ENCODE assay signal across 24 mouse cellular contexts in genomic region chrX:159858126-159858525, GRCm38 (mm10).
DNase-seq lines count a peak whose midpoint lies in the region; ATAC-seq and TF ChIP-seq lines count a peak whose summit lies in the region.
"Had no signal": no experiment of that assay in that cellular context is flagged by ENCODE, and none has a peak within 500 bp of the region (broad histone marks: within the 10 kb centered on the region; RNA-seq: fewer than 3 reads in every experiment).

No protein-coding gene starts in this region.

- H3K27me3 ChIP-seq in kidney, adult 2 months (replicated peaks; ENCODE audit: control insufficient read depth, insufficient read depth, low read length), result no peaks in the 10 kb centered on the region
- H3K27me3 ChIP-seq: intestine, embryonic 15.5 days had no signal

- no peak for TF ChIP-seq CTCF in kidney, adult 2 months (conservative IDR thresholded peaks at IDR 0.05; ENCODE audit: insufficient read depth, insufficient read length, low read depth, low read length)

- no peak overlapping the region for H3K27ac ChIP-seq in kidney, adult 2 months (ENCODE audit: insufficient read depth, low read depth, low read length)
- H3K27ac ChIP-seq: heart, adult 2 months; heart, embryonic 10.5 days; heart, embryonic 13.5 days; hindbrain, embryonic 14.5 days; hindbrain, postnatal 0 days; intestine, embryonic 15.5 days had no signal

- peak; percentile 76 for ATAC-seq in inflammation-experienced regulatory T-cells, adult 6 months
- ATAC-seq: forebrain, embryonic 14.5 days; forebrain, postnatal 0 days; hindbrain, postnatal 0 days; intestine, embryonic 15.5 days had no signal

- 38% methylated on average over 1 of the region's 1 CpGs for WGBS in kidney, adult 2 months

- no peak for TF ChIP-seq POLR2A in kidney, adult 2 months (IDR thresholded peaks at IDR 0.05; ENCODE audit: low read depth, low read length)

- H3K4me3 ChIP-seq in kidney, adult 2 months (ENCODE audit: insufficient read depth, low read depth, low read length), result no peak overlapping the region
- H3K4me3 ChIP-seq: heart, adult 2 months; heart, embryonic 10.5 days; heart, embryonic 13.5 days; intestine, embryonic 15.5 days had no signal

- no peaks in the 10 kb centered on the region for H3K4me1 ChIP-seq in kidney, adult 2 months (ENCODE audit: control insufficient read depth, insufficient read depth, low read length)
- H3K4me1 ChIP-seq: heart, embryonic 10.5 days; intestine, embryonic 15.5 days had no signal

- peak; percentile 18 for DNase-seq in CD4-positive helper T cell, adult 2 months (ENCODE audit: low read depth, low spot score)
- peak; percentile 6 for DNase-seq in T-cell, adult 2 months (ENCODE audit: low spot score)
- no peak for DNase-seq in kidney, adult 11 months
- DNase-seq in kidney, adult 2 months, result no peak
- no peak for DNase-seq in frontal cortex, postnatal 14 days (ENCODE audit: low spot score in 2 of 2)
- DNase-seq: adrenal gland, postnatal 10 days; adrenal gland, postnatal 36 days; cerebellum, adult 18-20 months; cerebellum, adult 9-10 months; cerebellum, postnatal 14 days; forebrain, postnatal 0 days; gastrocnemius, postnatal 10 days; gastrocnemius, postnatal 36 days; heart, adult 2 months; heart, postnatal 14 days; heart, postnatal 4 days; kidney, adult 18-20 months had no signal

- H3K36me3 ChIP-seq in kidney, adult 2 months (ENCODE audit: control insufficient read depth, insufficient read depth, low read length), result no peaks in the 10 kb centered on the region
- H3K36me3 ChIP-seq: heart, embryonic 10.5 days; heart, embryonic 13.5 days; intestine, embryonic 15.5 days had no signal

Comparison
In these comparisons a context has a peak if more than half of its experiments do, and no peak if none do; other contexts are left out.
1. DNase-seq: peak in CD4-positive helper T cell, adult 2 months (single experiment) and T-cell, adult 2 months (single experiment); none in kidney, adult 11 months (single experiment), kidney, adult 2 months (single experiment) and frontal cortex, postnatal 14 days (0 of 2).